Mouse (Mus musculus) kidney, embryonic 14.5 days (tissue): ENCODE measurements at regions not wholly inside any gene's neighbourhood (a gene's known extent, or its start where the extent isn't known, plus 50 kb on each side); places are given as distances from the start of the nearest gene placed in this dataset.

Source experiments
- ATAC-seq: fragments of 200-750 bp; cut with Nextera tagmentation; 2 replicates; pipeline ENCODE4 v1.8.0; 2017; ENCODE audit warnings: moderate number of reproducible peaks, mild to moderate bottlenecking, moderate TSS enrichment, moderate library complexity; ENCODE audit not compliant: low FRiP score, low TSS enrichment
- H3K27ac ChIP-seq: fragments of 300-500 bp; sonication (generic); 2 replicates; pipeline ENCODE4 v1.5.1; 2014; ENCODE audit warnings: low read depth, mild to moderate bottlenecking, low read length, moderate library complexity, mixed read lengths
- H3K27me3 ChIP-seq: fragments of 300-500 bp; sonication (generic); 2 replicates; pipeline ENCODE4 v1.6.1; 2014; ENCODE audit warnings: mild to moderate bottlenecking, low read length; ENCODE audit not compliant: control insufficient read depth, insufficient read depth
- H3K36me3 ChIP-seq: fragments of 300-500 bp; sonication (generic); 2 replicates; pipeline ENCODE4 v1.6.1; 2014; ENCODE audit warnings: low read length, mixed read lengths; ENCODE audit not compliant: control insufficient read depth, insufficient read depth
- H3K4me1 ChIP-seq: fragments of 300-500 bp; sonication (generic); 2 replicates; pipeline ENCODE4 v1.6.1; 2014; ENCODE audit warnings: low read length, mixed read lengths; ENCODE audit not compliant: control insufficient read depth, insufficient read depth
- H3K4me2 ChIP-seq: fragments of 300-500 bp; sonication (generic); replicated peaks from 2 replicates; pipeline ENCODE4 v1.6.1; 2014; ENCODE audit warnings: low read depth, mild to moderate bottlenecking, low read length
- H3K4me3 ChIP-seq: fragments of 300-500 bp; sonication (generic); 2 replicates; pipeline ENCODE4 v1.5.1; 2014; ENCODE audit warnings: mild to moderate bottlenecking, low read length
- H3K9ac ChIP-seq: fragments of 300-500 bp; sonication (generic); 2 replicates; pipeline ENCODE4 v1.6.1; 2014; ENCODE audit warnings: low read depth, mild to moderate bottlenecking, low read length, moderate library complexity
- H3K9me3 ChIP-seq: fragments of 300-500 bp; sonication (generic); 2 replicates; pipeline ENCODE4 v1.6.1; 2016; ENCODE audit warnings: low read length; ENCODE audit not compliant: control insufficient read depth
- WGBS: fragments of 180-500 bp; shearing (Covaris S2); extraction: QIAGEN DNeasy Blood & Tissue Kit; methylation state at CpG from one replicate; pipeline ENCODE4 v1.1.7; 2014; 5-methylcytosine and 5-hydroxymethylcytosine counted together

GRCm38 (mm10) chr6:16606687-16607392 is 291.4 kb downstream of the Tfec start:
- peak; percentile 64; the same call in 1 of the 2 replicates for ATAC-seq
- no peak overlapping the region for H3K4me2 ChIP-seq
- H3K4me3 ChIP-seq: no peak overlapping the region
- H3K27ac ChIP-seq: no peak overlapping the region
- H3K4me1 ChIP-seq: no peaks in the 10 kb centered on the region
- H3K27me3 ChIP-seq: no peaks in the 10 kb centered on the region
- no peaks in the 10 kb centered on the region for H3K36me3 ChIP-seq
- H3K9ac ChIP-seq: no peak overlapping the region
- WGBS: 66% methylated on average over 4 of the region's 4 CpGs
- H3K9me3 ChIP-seq: no peaks in the 10 kb centered on the region

GRCm38 (mm10) chr6:16592411-16592810 is 305.8 kb downstream of the Tfec start:
- H3K27ac ChIP-seq: no peak overlapping the region
- no peak for ATAC-seq
- no peaks in the 10 kb centered on the region for H3K4me1 ChIP-seq
- WGBS: 84% methylated on average over 2 of the region's 2 CpGs
- no peak overlapping the region for H3K9ac ChIP-seq
- no peak overlapping the region for H3K4me2 ChIP-seq
- no peaks in the 10 kb centered on the region for H3K9me3 ChIP-seq
- H3K36me3 ChIP-seq: no peaks in the 10 kb centered on the region
- no peaks in the 10 kb centered on the region for H3K27me3 ChIP-seq
- H3K4me3 ChIP-seq: no peak overlapping the region

GRCm38 (mm10) chr6:16582302-16582701 is 315.9 kb downstream of the Tfec start:
- WGBS: 73% methylated on average over 7 of the region's 7 CpGs
- H3K4me1 ChIP-seq: no peaks in the 10 kb centered on the region

GRCm38 (mm10) chr6:16581801-16582200 is 316.4 kb downstream of the Tfec start:
- Histone ChIP-seq H3K9ac (no peak overlapping the region), H3K9me3 (no peaks in the 10 kb centered on the region), H3K4me1 (no peaks in the 10 kb centered on the region), H3K36me3 (no peaks in the 10 kb centered on the region), H3K4me2 (no peak overlapping the region), H3K4me3 (no peak overlapping the region), H3K27me3 (no peaks in the 10 kb centered on the region), H3K27ac (no peak overlapping the region)
- ATAC-seq: no peak
- WGBS: 87% methylated on average over 4 of the region's 4 CpGs

More at GRCm38 (mm10) chr6:16582302-16582701, 315.9 kb downstream of the Tfec start:
- Histone ChIP-seq H3K9me3 (no peaks in the 10 kb centered on the region), H3K4me3 (no peak overlapping the region), H3K27me3 (no peaks in the 10 kb centered on the region), H3K4me2 (no peak overlapping the region), H3K27ac (no peak overlapping the region), H3K36me3 (no peaks in the 10 kb centered on the region), H3K9ac (no peak overlapping the region)
- ATAC-seq: no peak

- no peak for ATAC-seq
Measured at GRCm38 (mm10) chr6:16575875-16576274, 322.4 kb downstream of the Tfec start.

GRCm38 (mm10) chr6:16572828-16573227 is 325.4 kb downstream of the Tfec start:
- Histone ChIP-seq H3K36me3 (no peaks in the 10 kb centered on the region), H3K9ac (no peak overlapping the region), H3K4me2 (no peak overlapping the region), H3K27me3 (no peaks in the 10 kb centered on the region), H3K27ac (no peak overlapping the region), H3K4me3 (no peak overlapping the region), H3K4me1 (no peaks in the 10 kb centered on the region), H3K9me3 (no peaks in the 10 kb centered on the region)
- WGBS: 77% methylated on average over 6 of the region's 6 CpGs
- ATAC-seq: no peak

More at GRCm38 (mm10) chr6:16575875-16576274, 322.4 kb downstream of the Tfec start:
- Histone ChIP-seq H3K9me3 (no peaks in the 10 kb centered on the region), H3K27me3 (no peaks in the 10 kb centered on the region), H3K36me3 (no peaks in the 10 kb centered on the region), H3K27ac (no peak overlapping the region), H3K9ac (no peak overlapping the region), H3K4me2 (no peak overlapping the region), H3K4me1 (no peaks in the 10 kb centered on the region), H3K4me3 (no peak overlapping the region)
- 84% methylated on average over 2 of the region's 2 CpGs for WGBS

- Histone ChIP-seq H3K27me3 (no peaks in the 10 kb centered on the region), H3K27ac (no peak overlapping the region), H3K4me2 (no peak overlapping the region), H3K4me3 (no peak overlapping the region), H3K9me3 (no peaks in the 10 kb centered on the region), H3K36me3 (no peaks in the 10 kb centered on the region), H3K4me1 (no peaks in the 10 kb centered on the region), H3K9ac (no peak overlapping the region)
- 40% methylated on average over 7 of the region's 7 CpGs for WGBS
- no peak for ATAC-seq
Measured at GRCm38 (mm10) chr6:16551945-16552673, 346.1 kb downstream of the Tfec start.

GRCm38 (mm10) chr6:16551131-16551530 is 347.1 kb downstream of the Tfec start:
- 87% methylated on average over 6 of the region's 6 CpGs for WGBS
- H3K36me3 ChIP-seq: no peaks in the 10 kb centered on the region
- H3K27me3 ChIP-seq: no peaks in the 10 kb centered on the region
- H3K4me2 ChIP-seq: no peak overlapping the region
- no peak overlapping the region for H3K9ac ChIP-seq
- ATAC-seq: no peak
- no peaks in the 10 kb centered on the region for H3K4me1 ChIP-seq
- H3K4me3 ChIP-seq: no peak overlapping the region
- H3K27ac ChIP-seq: no peak overlapping the region
- no peaks in the 10 kb centered on the region for H3K9me3 ChIP-seq

- 77% methylated on average over 9 of the region's 9 CpGs for WGBS
- H3K27me3 ChIP-seq: no peaks in the 10 kb centered on the region
- no peak overlapping the region for H3K27ac ChIP-seq
Measured at GRCm38 (mm10) chr6:16550445-16550844, 347.8 kb downstream of the Tfec start.

More at GRCm38 (mm10) chr6:16550445-16550844, 347.8 kb downstream of the Tfec start:
- no peak overlapping the region for H3K9ac ChIP-seq
- no peaks in the 10 kb centered on the region for H3K36me3 ChIP-seq
- H3K4me3 ChIP-seq: no peak overlapping the region
- ATAC-seq: no peak
- H3K4me2 ChIP-seq: no peak overlapping the region
- H3K4me1 ChIP-seq: no peaks in the 10 kb centered on the region
- H3K9me3 ChIP-seq: no peaks in the 10 kb centered on the region
